Mouse (Mus musculus) limb, embryonic 15.5 days (tissue): ENCODE data around the gene Lonp2. TPM values are rescaled to one million over a fixed set of nuclear protein-coding genes. Genes with fewer than 3 reads are reported as not detected.

Source experiments
- ATAC-seq: fragments of 200-750 bp; cut with Nextera tagmentation; 2 replicates; pipeline ENCODE4 v1.8.0; 2017; ENCODE audit warnings: low read depth, moderate TSS enrichment; ENCODE audit not compliant: insufficient number of reproducible peaks, low FRiP score, low TSS enrichment
- H3K27ac ChIP-seq: fragments of 300-500 bp; sonication (generic); 2 replicates; pipeline ENCODE4 v1.5.1; 2015; ENCODE audit warnings: moderate library complexity, mild to moderate bottlenecking, inconsistent platforms
- H3K27me3 ChIP-seq: fragments of 300-500 bp; sonication (generic); 2 replicates; pipeline ENCODE4 v1.6.1; 2015; ENCODE audit warnings: inconsistent platforms
- H3K36me3 ChIP-seq: fragments of 300-500 bp; sonication (generic); 2 replicates; pipeline ENCODE4 v1.6.1; 2015; ENCODE audit warnings: inconsistent platforms
- H3K4me1 ChIP-seq: fragments of 300-500 bp; sonication (generic); 2 replicates; pipeline ENCODE4 v1.6.1; 2015; ENCODE audit warnings: inconsistent platforms
- H3K4me2 ChIP-seq: fragments of 300-500 bp; sonication (generic); 2 replicates; pipeline ENCODE4 v1.6.1; 2015; ENCODE audit warnings: mild to moderate bottlenecking, inconsistent platforms
- H3K4me3 ChIP-seq: fragments of 300-500 bp; sonication (generic); 2 replicates; pipeline ENCODE4 v1.5.1; 2015; ENCODE audit warnings: mild to moderate bottlenecking, inconsistent platforms
- H3K9ac ChIP-seq: fragments of 300-500 bp; sonication (generic); 2 replicates; pipeline ENCODE4 v1.6.1; 2015; ENCODE audit warnings: inconsistent platforms
- H3K9me3 ChIP-seq: fragments of 300-500 bp; sonication (generic); 2 replicates; pipeline ENCODE4 v1.6.1; 2016; ENCODE audit warnings: inconsistent platforms
- WGBS: fragments of 180-500 bp; shearing (Covaris S2); methylation state at CpG from one replicate; pipeline ENCODE4 v1.1.7; 2015; 5-methylcytosine and 5-hydroxymethylcytosine counted together
- polyA plus RNA-seq: library from polyadenylated mRNA; unstranded; fragments of >200 nt; fragmentation: Nextera tagmentation; extraction: Ambion mirVana; gene quantifications from 2 replicates; pipeline ENCODE4 v1.2.1, GENCODE M21; 2015

Gene Lonp2
- polyA plus RNA-seq, 1 experiment from 2014 or later = 53.3 TPM

DNA sequence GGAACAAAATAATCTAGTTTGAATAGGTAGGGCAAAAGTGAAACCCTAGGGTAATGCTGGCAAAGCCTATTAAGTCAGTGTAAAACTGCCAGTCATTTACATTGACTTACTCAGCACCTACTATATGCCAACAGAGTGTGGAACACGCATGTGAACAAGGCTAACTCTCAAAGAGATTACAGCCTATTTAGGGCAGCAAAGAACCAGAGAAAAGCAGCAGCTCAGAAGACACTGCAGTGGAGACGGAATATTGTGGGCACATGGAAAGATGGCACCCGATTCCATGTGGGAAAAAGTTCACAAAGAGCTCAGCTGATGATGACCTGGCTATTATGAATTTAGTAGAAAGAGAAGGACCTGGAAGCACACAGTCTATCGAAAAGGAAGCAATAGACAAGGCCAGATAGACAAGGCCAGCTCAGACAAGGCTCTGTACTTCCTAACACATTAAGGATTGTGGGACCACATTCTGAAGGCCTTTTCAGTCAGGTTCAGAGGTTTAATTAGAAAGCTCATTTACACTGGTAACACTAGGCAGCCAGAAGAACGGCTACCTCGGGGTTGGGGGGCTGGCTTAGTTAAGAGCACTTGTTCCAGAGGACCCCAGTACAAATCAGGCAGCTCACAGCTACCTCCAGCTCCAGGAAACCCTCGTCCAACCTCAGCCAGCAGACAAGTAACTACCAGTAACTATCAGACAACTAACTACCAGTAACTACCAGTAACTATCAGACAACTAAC lies 118.9 kb downstream of the Lonp2 start:
- no peak overlapping the region for H3K4me2 ChIP-seq
- WGBS = 69% methylated on average over 7 of the region's 7 CpGs
- H3K4me1 ChIP-seq = peaks cover 7% of the 10 kb centered on the region
- no peak overlapping the region for H3K4me3 ChIP-seq
- no peak overlapping the region for H3K9ac ChIP-seq
- H3K27ac ChIP-seq = no peak overlapping the region
- no peaks in the 10 kb centered on the region for H3K9me3 ChIP-seq
- no peak for ATAC-seq
- no peaks in the 10 kb centered on the region for H3K36me3 ChIP-seq
- no peaks in the 10 kb centered on the region for H3K27me3 ChIP-seq

DNA sequence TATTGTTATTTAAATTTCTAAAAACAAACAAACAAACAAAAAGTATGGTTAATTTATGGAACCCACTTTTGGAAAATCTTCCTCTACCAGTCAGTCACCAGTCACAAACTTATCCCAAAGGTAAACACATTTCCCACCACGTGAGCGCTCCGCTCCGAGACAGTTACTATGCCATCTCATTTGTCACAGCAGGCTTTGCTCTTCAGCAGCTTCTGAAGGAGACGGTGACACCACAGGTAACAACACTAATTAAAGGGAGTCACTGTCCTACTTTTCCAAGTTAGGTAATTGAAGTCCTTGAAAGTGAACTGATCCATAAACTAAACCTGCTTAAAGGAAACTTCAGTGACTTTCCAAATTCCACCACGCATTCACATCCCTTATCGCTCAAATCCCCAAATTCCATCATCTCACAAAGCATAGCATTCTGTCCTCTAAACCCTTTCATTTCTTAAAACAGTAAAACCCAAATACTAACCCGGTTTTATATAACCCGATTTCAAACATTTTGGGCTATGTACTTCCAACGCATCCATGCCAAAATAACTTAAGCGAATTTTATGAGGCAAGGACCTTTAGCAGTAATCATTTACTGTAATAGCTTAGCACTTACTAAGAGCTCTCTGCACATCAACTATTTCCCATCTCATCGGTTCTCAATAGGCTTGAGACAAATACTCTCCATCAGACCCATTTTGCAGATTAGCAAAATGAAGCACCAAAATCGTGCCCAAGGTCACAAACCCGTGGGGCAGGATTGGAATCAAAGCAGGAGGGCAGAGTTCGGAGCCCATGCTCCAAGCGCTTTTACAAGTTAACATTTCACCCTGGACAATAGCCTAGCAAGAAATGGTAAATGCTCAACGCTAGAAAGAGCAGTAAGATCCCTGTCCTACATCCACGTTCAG lies 120.7 kb downstream of the Lonp2 start:
- Histone ChIP-seq H3K4me2 (peak overlapping the region; percentile 54), H3K27me3 (no peaks in the 10 kb centered on the region), H3K27ac (peak overlapping the region; percentile 97), H3K9me3 (no peaks in the 10 kb centered on the region), H3K4me3 (peak overlapping the region; percentile 87), H3K36me3 (no peaks in the 10 kb centered on the region), H3K4me1 (peaks cover 7% of the 10 kb centered on the region), H3K9ac (peak overlapping the region; percentile 92)
- 4% methylated on average over 18 of the region's 18 CpGs for WGBS
- ATAC-seq = no peak

DNA sequence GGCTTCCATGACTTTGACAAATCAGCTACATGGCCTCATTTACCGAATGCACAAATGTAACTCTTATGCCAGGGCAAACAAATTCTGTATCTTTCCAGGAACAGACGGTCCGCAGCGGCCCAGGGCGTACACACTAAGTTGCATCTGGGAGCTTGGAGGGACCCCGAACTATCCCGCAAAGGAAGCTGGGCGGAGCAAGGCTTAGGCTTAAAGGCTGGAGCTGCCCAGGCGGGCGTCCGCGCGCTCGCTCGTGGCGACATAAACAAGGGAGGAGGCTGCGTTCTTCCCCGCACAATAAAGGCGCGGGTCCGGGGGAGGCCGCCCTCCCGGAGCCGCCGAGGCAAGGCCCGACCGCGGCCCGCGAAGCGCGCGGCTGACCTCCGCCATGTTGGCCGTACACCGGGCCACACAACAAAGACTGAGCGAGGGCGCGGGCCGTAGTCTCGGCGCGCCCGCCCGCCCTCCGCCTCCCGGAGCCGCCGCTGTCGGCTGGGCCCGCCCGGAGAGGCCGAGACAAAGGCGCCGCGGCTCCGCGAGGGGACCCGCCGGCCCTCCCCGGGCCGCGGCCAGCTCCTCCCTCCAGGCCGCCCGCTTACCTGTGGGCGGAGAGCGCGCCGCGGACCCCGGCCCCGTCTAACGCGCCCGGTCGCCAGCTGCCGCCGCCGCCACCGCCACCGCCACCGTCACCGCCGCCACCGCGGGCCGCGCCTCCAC lies 121.5 kb downstream of the Lonp2 start, which contains the start of the genes Gm10638 and Siah1a:
Gene Gm10638 (plus strand): TSS at position 479 of the 714 bp plus-strand sequence.
Gene Siah1a (minus strand): TSS at position 714 of the 714 bp plus-strand sequence.
- Histone ChIP-seq H3K27ac (peak within 1 kb of the TSS; percentile 97), H3K9ac (peak within 1 kb of the TSS; percentile 92), H3K4me2 (peak within 1 kb of the TSS; percentile 62), H3K36me3 (no peaks in the 10 kb centered on the region), H3K4me3 (peak within 1 kb of the TSS; percentile 87), H3K4me1 (peaks cover 7% of the 10 kb centered on the region), H3K27me3 (no peaks in the 10 kb centered on the region), H3K9me3 (no peaks in the 10 kb centered on the region)
- under 1% methylated on average over 64 of the region's 88 CpGs for WGBS
- peak; percentile 70 for ATAC-seq

DNA sequence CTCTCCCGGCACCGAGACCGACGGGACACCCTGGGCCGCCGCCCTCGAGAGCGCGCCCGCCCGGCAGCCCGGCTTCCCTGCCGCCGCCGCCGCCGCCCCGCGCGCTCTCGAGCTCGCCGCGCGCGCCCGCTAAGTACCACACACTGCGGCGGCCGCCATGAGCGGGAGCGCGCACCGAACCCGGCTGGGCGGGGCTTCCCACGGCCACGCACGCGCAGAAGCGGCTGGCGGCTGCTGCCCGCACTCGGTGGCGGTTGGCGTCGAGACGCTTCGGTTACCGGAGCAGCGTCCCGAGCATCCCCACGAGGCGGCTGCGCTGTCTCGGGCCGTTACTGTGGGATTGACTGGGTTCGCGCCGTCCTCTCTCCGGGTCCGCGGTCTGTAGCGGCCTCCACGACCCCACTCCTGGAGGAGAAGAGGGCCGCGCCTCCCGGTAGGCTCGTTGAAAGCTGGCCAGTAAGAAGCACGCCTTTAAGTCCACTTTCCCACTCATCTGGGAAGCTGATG lies 122.1 kb downstream of the Lonp2 start:
- no peaks in the 10 kb centered on the region for H3K36me3 ChIP-seq
- peak overlapping the region; percentile 87 for H3K4me3 ChIP-seq
- no peaks in the 10 kb centered on the region for H3K27me3 ChIP-seq
- no peaks in the 10 kb centered on the region for H3K9me3 ChIP-seq
- peaks cover 7% of the 10 kb centered on the region for H3K4me1 ChIP-seq
- H3K27ac ChIP-seq = peak overlapping the region; percentile 97
- under 1% methylated on average over 57 of the region's 70 CpGs for WGBS
- ATAC-seq = peak; percentile 85
- peak overlapping the region; percentile 92 for H3K9ac ChIP-seq
- peak overlapping the region; percentile 62 for H3K4me2 ChIP-seq

DNA sequence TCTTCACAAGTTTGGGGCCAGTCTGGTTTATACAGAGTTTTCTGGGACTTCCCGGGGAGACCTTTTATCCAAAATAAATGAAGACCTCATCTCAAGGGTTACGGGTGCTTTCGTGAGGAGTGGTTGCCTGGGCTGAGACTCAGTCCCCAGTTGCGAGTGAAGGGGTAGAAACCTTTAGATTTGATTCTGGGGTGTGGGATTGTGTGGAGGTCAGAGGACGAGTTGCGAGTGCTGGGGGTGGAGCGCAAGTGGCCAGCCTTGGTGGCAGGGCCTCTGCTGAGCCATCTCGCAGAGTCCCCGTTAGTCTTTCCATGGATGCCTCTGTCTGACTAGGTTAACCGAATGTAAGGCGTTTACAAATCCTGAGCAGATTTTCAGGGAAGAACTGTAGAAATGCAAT lies 122.7 kb downstream of the Lonp2 start:
- Histone ChIP-seq H3K4me3 (peak overlapping the region; percentile 87), H3K27ac (peak overlapping the region; percentile 97), H3K27me3 (no peaks in the 10 kb centered on the region), H3K9me3 (no peaks in the 10 kb centered on the region), H3K4me2 (peak overlapping the region; percentile 62), H3K36me3 (no peaks in the 10 kb centered on the region), H3K4me1 (peaks cover 7% of the 10 kb centered on the region), H3K9ac (peak overlapping the region; percentile 74)
- WGBS = 2% methylated on average over 11 of the region's 11 CpGs
- no peak for ATAC-seq

DNA sequence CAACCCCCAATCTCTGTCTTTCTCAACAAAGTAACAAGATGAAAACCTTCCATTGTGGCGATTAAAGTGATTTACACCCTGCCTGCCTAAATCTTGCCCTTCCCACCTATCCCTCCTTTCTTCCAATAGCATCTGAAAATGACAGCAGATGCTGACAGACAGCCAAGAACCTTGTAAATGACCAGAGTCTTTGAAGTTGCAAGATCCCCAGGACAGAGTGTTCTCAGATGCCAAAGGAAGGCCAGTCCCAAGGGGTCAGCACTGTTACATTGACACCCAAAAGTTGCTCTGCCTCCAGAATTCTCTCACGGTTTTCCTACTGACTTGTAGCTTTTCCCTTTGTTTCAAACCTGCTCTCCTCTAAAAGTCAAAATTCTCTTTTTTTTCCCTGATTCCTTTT lies 126.0 kb downstream of the Lonp2 start:
- Histone ChIP-seq H3K4me3 (no peak overlapping the region), H3K4me1 (no peaks in the 10 kb centered on the region), H3K27me3 (no peaks in the 10 kb centered on the region), H3K27ac (no peak overlapping the region), H3K4me2 (no peak overlapping the region), H3K9me3 (no peaks in the 10 kb centered on the region), H3K9ac (no peak overlapping the region), H3K36me3 (no peaks in the 10 kb centered on the region)
- no peak for ATAC-seq
- 30% methylated on average over 2 of the region's 2 CpGs for WGBS

DNA sequence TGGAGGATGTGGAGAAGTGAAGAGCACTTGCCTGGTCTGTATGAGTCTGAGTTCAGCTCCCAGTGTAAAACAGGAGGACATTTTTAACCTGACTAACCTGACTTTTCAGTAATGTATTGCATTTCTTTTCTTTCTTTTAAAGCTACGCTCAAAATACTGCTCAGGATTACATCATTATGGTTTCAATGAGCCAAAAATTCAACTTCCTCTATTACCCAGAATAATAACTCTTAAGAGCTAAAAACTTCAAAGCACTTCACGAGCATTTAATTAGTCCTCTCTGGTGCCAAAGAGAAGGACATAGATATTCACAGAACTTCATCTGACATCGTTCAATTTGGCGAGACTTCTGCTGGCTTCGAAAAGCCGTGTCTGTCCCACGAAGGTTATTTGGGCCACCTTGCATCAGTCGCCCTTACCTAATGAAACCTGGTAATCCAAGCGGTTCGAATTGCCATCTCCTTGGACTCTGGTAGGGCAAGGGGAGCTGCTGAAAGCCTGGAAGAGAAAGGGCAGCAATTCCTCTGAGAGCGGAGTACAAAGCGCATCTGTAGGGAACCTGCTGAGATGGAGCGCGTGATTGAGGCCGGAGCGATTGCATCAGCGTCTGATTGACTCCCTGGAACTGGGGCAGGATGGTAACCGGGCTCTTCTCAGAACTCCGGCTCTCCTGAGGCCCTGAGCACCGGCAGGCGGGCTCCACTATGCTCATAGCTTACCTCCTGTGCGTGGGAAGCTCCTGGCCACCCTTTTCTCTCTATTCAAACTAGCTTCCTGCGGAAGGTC lies 133.3 kb downstream of the Lonp2 start:
- H3K36me3 ChIP-seq = no peaks in the 10 kb centered on the region
- H3K9ac ChIP-seq = no peak overlapping the region
- H3K4me1 ChIP-seq = no peaks in the 10 kb centered on the region; the same call in 1 of the 2 replicates
- H3K9me3 ChIP-seq = no peaks in the 10 kb centered on the region
- H3K27me3 ChIP-seq = no peaks in the 10 kb centered on the region
- no peak overlapping the region for H3K27ac ChIP-seq
- H3K4me2 ChIP-seq = no peak overlapping the region
- H3K4me3 ChIP-seq = no peak overlapping the region
- WGBS = 28% methylated on average over 23 of the region's 23 CpGs
- no peak for ATAC-seq

DNA sequence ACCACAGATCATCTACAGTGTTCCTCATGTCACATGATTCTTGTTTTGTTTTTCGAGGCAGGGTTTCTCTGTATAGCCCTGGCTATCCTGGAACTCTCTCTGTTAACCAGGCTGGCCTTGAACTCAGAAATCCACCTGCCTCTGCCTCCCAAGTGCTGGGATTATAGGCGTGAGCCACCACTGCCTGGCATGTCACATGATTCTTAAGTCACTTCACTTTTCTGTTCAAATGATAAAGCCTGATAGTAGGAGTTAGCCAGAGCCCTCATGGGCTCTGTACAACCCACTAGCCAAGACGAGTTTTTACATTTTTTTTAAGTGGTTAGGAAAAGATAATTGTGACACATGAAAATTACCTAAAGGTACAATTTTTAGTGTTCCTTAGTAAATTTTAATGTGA lies 134.8 kb downstream of the Lonp2 start:
- H3K9ac ChIP-seq = no peak overlapping the region
- no peak overlapping the region for H3K27ac ChIP-seq
- no peak overlapping the region for H3K4me3 ChIP-seq
- no peaks in the 10 kb centered on the region for H3K27me3 ChIP-seq
- no peak for ATAC-seq
- H3K4me1 ChIP-seq = no peaks in the 10 kb centered on the region; the same call in 1 of the 2 replicates
- WGBS = 75% methylated on average over 3 of the region's 3 CpGs
- H3K36me3 ChIP-seq = no peaks in the 10 kb centered on the region
- no peak overlapping the region for H3K4me2 ChIP-seq
- no peaks in the 10 kb centered on the region for H3K9me3 ChIP-seq

DNA sequence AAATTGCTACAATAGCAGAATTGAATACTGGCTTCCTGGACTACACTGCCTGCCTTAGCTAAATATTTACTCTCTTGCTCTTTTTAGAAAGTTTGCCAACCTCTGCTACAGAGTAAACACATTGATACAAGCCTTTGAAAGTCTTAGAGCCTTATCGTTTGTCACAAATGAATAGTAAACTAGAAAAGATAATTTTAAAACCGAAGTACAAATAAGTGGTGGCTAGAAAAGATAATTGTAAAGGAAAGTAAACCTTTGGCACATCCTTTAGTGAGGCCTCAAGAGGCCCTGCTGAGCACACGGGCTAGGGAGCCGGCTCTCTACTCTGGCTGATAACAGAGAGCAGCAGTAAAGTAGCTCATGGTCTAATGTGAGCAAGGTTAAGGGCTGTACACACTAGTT lies 135.2 kb downstream of the Lonp2 start:
- Histone ChIP-seq H3K4me1 (no peaks in the 10 kb centered on the region; the same call in 1 of the 2 replicates), H3K27me3 (no peaks in the 10 kb centered on the region), H3K4me2 (no peak overlapping the region), H3K9me3 (no peaks in the 10 kb centered on the region), H3K9ac (no peak overlapping the region), H3K4me3 (no peak overlapping the region), H3K27ac (no peak overlapping the region), H3K36me3 (no peaks in the 10 kb centered on the region)
- no peak for ATAC-seq
- 71% methylated on average over 4 of the region's 4 CpGs for WGBS

DNA sequence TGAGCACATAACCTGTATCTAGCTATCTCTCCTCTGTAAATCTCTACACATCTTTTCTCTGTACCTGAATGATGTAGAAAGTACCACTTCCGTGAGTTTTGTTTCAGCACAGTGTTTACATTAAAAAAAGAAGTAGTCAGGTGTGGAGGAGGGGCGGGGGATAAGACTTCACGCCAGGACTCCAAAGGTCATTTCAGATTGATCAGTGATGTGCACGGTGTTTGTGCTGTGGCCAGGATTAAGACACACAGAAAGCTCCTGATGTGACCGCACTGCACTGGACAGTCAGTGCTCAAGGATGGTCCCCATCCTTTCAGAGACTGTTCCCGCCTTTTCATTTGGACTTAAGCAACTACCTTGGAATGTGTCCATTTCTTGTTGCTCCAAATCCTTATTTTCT lies 136.9 kb downstream of the Lonp2 start:
- Histone ChIP-seq H3K9me3 (no peaks in the 10 kb centered on the region), H3K27me3 (no peaks in the 10 kb centered on the region), H3K27ac (no peak overlapping the region), H3K9ac (no peak overlapping the region), H3K4me2 (no peak overlapping the region), H3K4me1 (no peaks in the 10 kb centered on the region; the same call in 1 of the 2 replicates), H3K36me3 (no peaks in the 10 kb centered on the region), H3K4me3 (no peak overlapping the region)
- 77% methylated on average over 6 of the region's 6 CpGs for WGBS
- ATAC-seq = no peak

DNA sequence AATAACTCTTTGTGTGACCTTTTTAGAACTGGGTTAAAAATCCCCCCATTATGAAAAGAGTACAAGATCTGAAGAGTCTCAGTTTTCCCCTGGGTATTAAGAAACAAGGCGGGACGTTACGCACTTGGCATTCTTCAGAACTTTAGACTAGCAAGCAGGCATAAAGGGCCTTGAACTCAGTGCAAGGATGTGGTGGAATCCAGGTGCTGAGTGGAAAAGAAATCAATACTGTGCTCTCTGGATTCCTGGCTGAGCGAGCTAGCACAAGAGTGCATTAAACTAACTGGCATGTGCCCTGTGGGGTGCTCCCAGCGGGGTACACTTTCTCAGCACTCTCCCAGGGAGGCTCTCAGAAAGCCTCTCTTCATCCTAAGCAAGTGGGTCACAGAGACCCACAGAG lies 139.0 kb downstream of the Lonp2 start:
- Histone ChIP-seq H3K9me3 (no peaks in the 10 kb centered on the region), H3K36me3 (no peaks in the 10 kb centered on the region), H3K4me1 (no peaks in the 10 kb centered on the region), H3K4me2 (no peak overlapping the region), H3K9ac (no peak overlapping the region), H3K27ac (no peak overlapping the region), H3K4me3 (no peak overlapping the region), H3K27me3 (no peaks in the 10 kb centered on the region)
- no peak for ATAC-seq
- WGBS = 62% methylated on average over 5 of the region's 5 CpGs
